Mouse (Mus musculus): ENCODE results near the gene Rcn3. TPM values are rescaled to one million over a fixed set of nuclear protein-coding genes. Genes with fewer than 3 reads are reported as not detected.

Rcn3 gene
- polyA plus RNA-seq, 1 experiment from 2014 or later: 388 TPM

GRCm38 (mm10) chr7:45133446-45134159, 41.6 kb upstream of the Rcn3 start:
- no peak for ATAC-seq (ENCODE audit: insufficient read depth, low FRiP score)
- peaks cover 4% of the 10 kb centered on the region; the same call in 1 of the 2 replicates for H3K9me3 ChIP-seq (replicated peaks; ENCODE audit: control insufficient read depth, low read length)
- no peak overlapping the region for H3K4me2 ChIP-seq (ENCODE audit: low read depth, low read length)
- H3K27ac ChIP-seq (ENCODE audit: low read length): no peak overlapping the region
- H3K36me3 ChIP-seq (ENCODE audit: control insufficient read depth, insufficient read depth, low read length): no peaks in the 10 kb centered on the region
- H3K4me3 ChIP-seq (replicated peaks; ENCODE audit: low read length): no peak overlapping the region
- WGBS: 77% methylated on average over 8 of the region's 8 CpGs
- H3K4me1 ChIP-seq (ENCODE audit: control insufficient read depth, insufficient read depth, low read length): peaks cover 14% of the 10 kb centered on the region
- H3K27me3 ChIP-seq (ENCODE audit: control insufficient read depth, insufficient read depth, low read length): no peaks in the 10 kb centered on the region
- no peak overlapping the region for H3K9ac ChIP-seq (ENCODE audit: low read length)

DNA sequence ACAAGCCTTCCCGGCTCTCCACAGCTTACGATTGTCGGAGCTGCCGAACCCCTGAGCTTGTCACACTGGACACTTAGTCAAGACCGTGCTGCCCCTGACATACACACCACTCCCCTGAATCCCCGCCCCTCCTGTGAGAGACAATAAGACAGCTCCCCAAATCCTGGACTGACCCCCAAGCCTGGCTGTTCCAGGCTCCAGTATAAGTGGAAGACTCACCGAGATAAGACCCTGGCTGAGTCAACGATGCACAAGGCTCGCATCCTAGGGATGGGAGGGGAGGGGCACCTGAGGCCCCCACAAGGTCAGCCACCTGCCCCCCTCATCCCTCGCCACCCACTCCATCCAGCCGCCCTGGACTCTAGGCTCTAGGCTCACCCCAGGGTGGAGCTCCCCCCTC, 39.8 kb upstream of the Rcn3 start:
- Histone ChIP-seq H3K4me2 (ENCODE audit: low read depth, low read length) (no peak overlapping the region), H3K4me1 (ENCODE audit: control insufficient read depth, insufficient read depth, low read length) (peaks cover 16% of the 10 kb centered on the region), H3K4me3 (replicated peaks; ENCODE audit: low read length) (no peak overlapping the region), H3K9me3 (replicated peaks; ENCODE audit: control insufficient read depth, low read length) (peaks cover 4% of the 10 kb centered on the region; the same call in 1 of the 2 replicates), H3K27me3 (ENCODE audit: control insufficient read depth, insufficient read depth, low read length) (no peaks in the 10 kb centered on the region), H3K9ac (ENCODE audit: low read length) (no peak overlapping the region), H3K36me3 (ENCODE audit: control insufficient read depth, insufficient read depth, low read length) (peaks cover 4% of the 10 kb centered on the region), H3K27ac (ENCODE audit: low read length) (no peak overlapping the region)
- 68% methylated on average over 11 of the region's 11 CpGs for WGBS
- no peak for ATAC-seq (ENCODE audit: insufficient read depth, low FRiP score)

GRCm38 (mm10) chr7:45129776-45130512, 37.9 kb upstream of the Rcn3 start:
- H3K27ac ChIP-seq (ENCODE audit: low read length): peak overlapping the region; percentile 84
- H3K9me3 ChIP-seq (replicated peaks; ENCODE audit: control insufficient read depth, low read length): peaks cover 4% of the 10 kb centered on the region; the same call in 1 of the 2 replicates
- peaks cover 23% of the 10 kb centered on the region for H3K4me1 ChIP-seq (ENCODE audit: control insufficient read depth, insufficient read depth, low read length)
- H3K9ac ChIP-seq (ENCODE audit: low read length): peak overlapping the region; percentile 73
- 56% methylated on average over 15 of the region's 15 CpGs for WGBS
- no peak for ATAC-seq (ENCODE audit: insufficient read depth, low FRiP score)
- peak overlapping the region; percentile 50 for H3K4me3 ChIP-seq (replicated peaks; ENCODE audit: low read length)
- peaks cover 15% of the 10 kb centered on the region for H3K36me3 ChIP-seq (ENCODE audit: control insufficient read depth, insufficient read depth, low read length)
- H3K27me3 ChIP-seq (ENCODE audit: control insufficient read depth, insufficient read depth, low read length): no peaks in the 10 kb centered on the region
- peak overlapping the region; percentile 68 for H3K4me2 ChIP-seq (ENCODE audit: low read depth, low read length)

DNA sequence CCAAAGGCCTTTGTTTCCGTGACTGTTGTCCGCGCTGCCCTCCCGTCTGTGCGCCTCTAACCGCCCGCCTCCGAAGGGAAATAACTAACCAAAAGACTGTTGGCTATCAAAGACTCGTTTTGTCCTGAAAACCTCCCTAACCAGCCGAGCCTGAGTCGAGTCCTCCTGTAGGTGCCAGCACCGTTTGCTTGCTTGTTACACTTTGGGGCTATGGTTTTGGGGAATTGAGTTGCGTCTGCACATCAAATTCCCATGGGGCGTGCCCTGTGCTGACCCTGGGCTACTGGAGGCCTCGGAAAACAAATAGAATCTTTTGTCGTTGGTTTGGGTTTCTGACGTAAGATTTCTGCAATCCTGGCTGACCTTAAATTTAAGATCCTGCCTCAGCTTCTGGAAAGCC, 37.3 kb upstream of the Rcn3 start:
- Histone ChIP-seq H3K27me3 (ENCODE audit: control insufficient read depth, insufficient read depth, low read length) (no peaks in the 10 kb centered on the region), H3K9me3 (replicated peaks; ENCODE audit: control insufficient read depth, low read length) (peaks cover 4% of the 10 kb centered on the region; the same call in 1 of the 2 replicates), H3K27ac (ENCODE audit: low read length) (peak overlapping the region; percentile 84), H3K4me3 (replicated peaks; ENCODE audit: low read length) (peak overlapping the region; percentile 50), H3K9ac (ENCODE audit: low read length) (peak overlapping the region; percentile 73), H3K4me2 (ENCODE audit: low read depth, low read length) (peak overlapping the region; percentile 68), H3K36me3 (ENCODE audit: control insufficient read depth, insufficient read depth, low read length) (peaks cover 15% of the 10 kb centered on the region), H3K4me1 (ENCODE audit: control insufficient read depth, insufficient read depth, low read length) (peaks cover 24% of the 10 kb centered on the region)
- under 1% methylated on average over 17 of the region's 17 CpGs for WGBS
- ATAC-seq (ENCODE audit: insufficient read depth, low FRiP score): no peak

- Histone ChIP-seq H3K27me3 (ENCODE audit: control insufficient read depth, insufficient read depth, low read length) (no peaks in the 10 kb centered on the region), H3K4me2 (ENCODE audit: low read depth, low read length) (peak within 1 kb of the TSS; percentile 69), H3K4me3 (replicated peaks; ENCODE audit: low read length) (peak within 1 kb of the TSS; percentile 62), H3K27ac (ENCODE audit: low read length) (peak within 1 kb of the TSS; percentile 84), H3K36me3 (ENCODE audit: control insufficient read depth, insufficient read depth, low read length) (peaks cover 15% of the 10 kb centered on the region), H3K9me3 (replicated peaks; ENCODE audit: control insufficient read depth, low read length) (peaks cover 4% of the 10 kb centered on the region; the same call in 1 of the 2 replicates), H3K9ac (ENCODE audit: low read length) (peak within 1 kb of the TSS; percentile 99), H3K4me1 (ENCODE audit: control insufficient read depth, insufficient read depth, low read length) (peaks cover 24% of the 10 kb centered on the region)
- ATAC-seq (ENCODE audit: insufficient read depth, low FRiP score): peak; percentile 94
- under 1% methylated on average over 48 of the region's 48 CpGs for WGBS
Observed at GRCm38 (mm10) chr7:45128624-45129246, 36.7 kb upstream of the Rcn3 start, which contains the start of gene Rpl13a. TSS of gene Rpl13a (minus strand) at chr7:45128761.

DNA sequence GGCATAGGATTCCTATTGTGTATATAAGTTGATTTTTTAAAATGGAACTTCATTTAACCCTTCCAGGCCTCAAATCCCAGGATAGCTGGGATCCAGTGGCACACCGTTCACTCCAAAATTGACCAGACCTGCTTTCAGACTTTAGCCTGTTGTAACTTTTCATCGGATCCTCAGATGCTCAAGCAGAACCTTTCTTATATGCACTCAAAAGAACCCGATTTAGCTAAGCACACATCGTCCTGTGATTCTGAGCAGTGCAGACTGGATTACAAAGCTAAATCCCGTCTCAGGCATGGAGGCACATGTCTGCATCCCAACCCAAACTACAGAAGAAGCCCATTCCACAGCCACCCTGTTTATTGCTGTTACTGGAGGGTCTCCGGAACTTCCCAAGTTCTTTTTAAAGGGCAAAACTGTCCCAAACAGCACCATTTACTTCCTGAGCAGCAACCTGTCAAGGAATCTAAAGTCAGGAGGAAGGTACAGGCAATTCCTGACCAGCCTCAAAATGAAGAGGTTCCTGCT, 35.7 kb upstream of the Rcn3 start:
- peaks cover 29% of the 10 kb centered on the region for H3K4me1 ChIP-seq (ENCODE audit: control insufficient read depth, insufficient read depth, low read length)
- 2% methylated on average over 6 of the region's 6 CpGs for WGBS
- ATAC-seq (ENCODE audit: insufficient read depth, low FRiP score): no peak

GRCm38 (mm10) chr7:45126844-45127699, 35.1 kb upstream of the Rcn3 start:
- Histone ChIP-seq H3K9ac (ENCODE audit: low read length) (peak overlapping the region; percentile 99), H3K4me1 (ENCODE audit: control insufficient read depth, insufficient read depth, low read length) (peaks cover 36% of the 10 kb centered on the region), H3K27ac (ENCODE audit: low read length) (peak overlapping the region; percentile 84), H3K4me3 (replicated peaks; ENCODE audit: low read length) (peak overlapping the region; percentile 62), H3K9me3 (replicated peaks; ENCODE audit: control insufficient read depth, low read length) (no peaks in the 10 kb centered on the region), H3K36me3 (ENCODE audit: control insufficient read depth, insufficient read depth, low read length) (peaks cover 17% of the 10 kb centered on the region), H3K4me2 (ENCODE audit: low read depth, low read length) (peak overlapping the region; percentile 69), H3K27me3 (ENCODE audit: control insufficient read depth, insufficient read depth, low read length) (no peaks in the 10 kb centered on the region)
- WGBS: 32% methylated on average over 21 of the region's 21 CpGs
- ATAC-seq (ENCODE audit: insufficient read depth, low FRiP score): no peak

More for the DNA sequence above, 35.7 kb upstream of the Rcn3 start:
- H3K36me3 ChIP-seq (ENCODE audit: control insufficient read depth, insufficient read depth, low read length): peaks cover 15% of the 10 kb centered on the region
- peak overlapping the region; percentile 62 for H3K4me3 ChIP-seq (replicated peaks; ENCODE audit: low read length)
- peak overlapping the region; percentile 69 for H3K4me2 ChIP-seq (ENCODE audit: low read depth, low read length)
- H3K9ac ChIP-seq (ENCODE audit: low read length): peak overlapping the region; percentile 99
- H3K27me3 ChIP-seq (ENCODE audit: control insufficient read depth, insufficient read depth, low read length): no peaks in the 10 kb centered on the region
- H3K27ac ChIP-seq (ENCODE audit: low read length): peak overlapping the region; percentile 84
- no peaks in the 10 kb centered on the region for H3K9me3 ChIP-seq (replicated peaks; ENCODE audit: control insufficient read depth, low read length)

DNA sequence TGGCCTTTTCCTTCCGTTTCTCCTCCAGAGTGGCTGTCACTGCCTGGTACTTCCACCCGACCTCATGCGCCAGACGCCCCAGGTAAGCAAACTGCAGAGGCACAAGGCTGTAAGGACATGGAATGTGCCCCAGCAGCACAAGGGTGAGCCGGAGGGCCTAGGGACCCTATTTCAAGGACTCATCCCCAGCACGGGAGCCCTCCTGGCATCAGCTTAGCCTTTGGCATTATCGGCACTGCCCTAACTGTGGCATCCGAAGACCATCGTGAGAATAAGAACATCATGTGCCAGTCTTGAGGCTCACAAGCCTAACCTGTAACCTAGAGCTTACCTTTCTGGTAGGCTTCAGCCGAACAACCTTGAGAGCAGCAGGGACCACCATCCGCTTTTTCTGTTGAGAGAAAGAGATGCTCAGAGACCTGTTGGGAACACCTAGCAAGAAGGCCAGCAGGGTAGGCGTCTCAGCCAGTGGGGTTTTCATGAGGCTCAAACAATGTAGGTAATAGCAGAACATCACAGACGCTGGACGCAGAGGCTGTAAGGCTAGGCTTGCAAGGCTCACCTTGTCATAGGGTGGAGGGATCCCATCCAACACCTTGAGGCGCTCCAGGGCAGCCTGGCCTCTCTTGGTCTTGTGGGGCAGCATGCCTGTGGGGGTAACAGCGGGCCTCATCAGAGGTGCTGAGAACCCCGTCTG, 34.3 kb upstream of the Rcn3 start:
- no peaks in the 10 kb centered on the region for H3K9me3 ChIP-seq (replicated peaks; ENCODE audit: control insufficient read depth, low read length)
- no peak for ATAC-seq (ENCODE audit: insufficient read depth, low FRiP score)
- 70% methylated on average over 17 of the region's 17 CpGs for WGBS
- peak overlapping the region; percentile 84 for H3K27ac ChIP-seq (ENCODE audit: low read length)
- H3K36me3 ChIP-seq (ENCODE audit: control insufficient read depth, insufficient read depth, low read length): peaks cover 25% of the 10 kb centered on the region
- no peaks in the 10 kb centered on the region for H3K27me3 ChIP-seq (ENCODE audit: control insufficient read depth, insufficient read depth, low read length)
- peak overlapping the region; percentile 69 for H3K4me2 ChIP-seq (ENCODE audit: low read depth, low read length)
- peak overlapping the region; percentile 99 for H3K9ac ChIP-seq (ENCODE audit: low read length)
- peaks cover 44% of the 10 kb centered on the region for H3K4me1 ChIP-seq (ENCODE audit: control insufficient read depth, insufficient read depth, low read length)
- H3K4me3 ChIP-seq (replicated peaks; ENCODE audit: low read length): peak overlapping the region; percentile 62

Measured in stomach, embryonic 16.5 days (tissue).